Comparison of ENCODE assay signal across 21 mouse cellular contexts in the genomic region with DNA sequence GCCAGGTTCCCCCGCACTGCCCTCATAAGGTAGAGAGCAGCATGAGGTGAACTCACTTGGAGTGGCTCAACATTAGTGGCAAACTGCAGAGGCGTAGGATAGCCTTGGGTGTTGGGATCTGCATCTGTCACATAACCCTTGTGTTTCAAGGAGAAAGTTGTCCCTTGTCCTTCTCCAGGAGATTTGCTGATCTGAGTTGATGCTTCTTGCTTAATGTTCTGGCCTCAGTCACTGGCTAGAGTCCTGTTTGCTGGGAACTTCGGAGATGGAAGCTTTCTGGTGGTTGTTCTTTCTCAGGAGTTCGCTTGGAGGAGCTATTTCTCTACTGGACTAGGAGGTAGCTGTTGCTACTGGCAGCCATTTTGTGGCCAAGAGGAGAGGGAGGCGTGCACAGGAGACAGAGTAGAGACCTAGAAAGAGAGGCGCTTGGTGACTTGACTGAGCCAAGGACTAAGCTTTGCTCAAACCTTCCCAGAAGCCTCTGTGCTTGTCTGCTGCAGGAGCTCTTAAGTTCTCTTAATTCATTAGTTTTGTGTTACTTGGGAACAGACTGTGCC. TPM values are rescaled to one million over a fixed set of nuclear protein-coding genes. Genes with fewer than 3 reads are reported as not detected.
"Had no signal": no experiment of that assay in that cellular context is flagged by ENCODE, and none has a peak within 500 bp of the region (broad histone marks: within the 10 kb centered on the region; RNA-seq: fewer than 3 reads in every experiment).

No protein-coding gene starts in this region.

- H3K36me3 ChIP-seq: limb, embryonic 13.5 days; neural tube, embryonic 15.5 days had no signal

- H3K4me3 ChIP-seq: limb, embryonic 13.5 days; myocyte; neural tube, embryonic 15.5 days had no signal

- H3K9ac ChIP-seq: limb, embryonic 13.5 days; liver, embryonic 14.5 days; neural tube, embryonic 15.5 days had no signal

- H3K27ac ChIP-seq: limb, embryonic 13.5 days; liver, embryonic 14.5 days; neural tube, embryonic 15.5 days had no signal

- H3K9me3 ChIP-seq: limb, embryonic 13.5 days; neural tube, embryonic 15.5 days had no signal

- H3K27me3 ChIP-seq: limb, embryonic 13.5 days; neural tube, embryonic 15.5 days had no signal

- DNase-seq: kidney, postnatal 10 days; left cerebral cortex, postnatal 4 days; lung, adult 18-20 months; midbrain, embryonic 14.5 days; right cerebral cortex, adult 18-20 months; right cerebral cortex, postnatal 25 days; thymus, postnatal 36 days had no signal

- H3K4me2 ChIP-seq: limb, embryonic 13.5 days; neural tube, embryonic 15.5 days had no signal

RNA-seq across cellular contexts. Expression of gene Smim23, which starts 38.7 kb away (rescaled TPM):
- total RNA-seq: layer of hippocampus, adult 8-10 months; layer of hippocampus, postnatal 14 days; left cerebral cortex, adult 18-20 months; left cerebral cortex, postnatal 10 days; left cerebral cortex, postnatal 4 days; liver, adult 2 months; megakaryocyte-erythroid progenitor cell, adult 5-6 weeks had no signal
- polyA plus RNA-seq: kidney, embryonic 14.5 days; limb, embryonic 13.5 days; liver, adult 2 months; liver, embryonic 14.5 days; lung, embryonic 16.5 days; midbrain, embryonic 14.5 days; myocyte; neural tube, embryonic 11.5 days; neural tube, embryonic 15.5 days; thymus, postnatal 0 days had no signal
